Mouse (Mus musculus): Measurements from ENCODE around the gene Lcmt1. TPM values are rescaled to one million over a fixed set of nuclear protein-coding genes. Genes with fewer than 3 reads are reported as not detected.
A peak's percentile ranks its signal among the peaks of the same experiment; 100 is the strongest.

Lcmt1 gene
- polyA plus RNA-seq, 1 experiment from 2014 or later, result 51.4 TPM

- no peaks in the 10 kb centered on the region for H3K36me3 ChIP-seq
- no peaks in the 10 kb centered on the region for H3K4me1 ChIP-seq
- H3K9me3 ChIP-seq (replicated peaks), result no peaks in the 10 kb centered on the region
- H3K27ac ChIP-seq, result no peak overlapping the region
- 94% methylated on average over 8 of the region's 8 CpGs for WGBS
- no peak for DNase-seq (ENCODE audit: low spot score)
- no peak overlapping the region for H3K4me3 ChIP-seq
- H3K27me3 ChIP-seq (ENCODE audit: low read depth, poor library complexity, severe bottlenecking), result no peaks in the 10 kb centered on the region
Measured at GRCm38 (mm10) chr7:123453066-123453465, 83.5 kb downstream of the Lcmt1 start.

- no peaks in the 10 kb centered on the region for H3K9me3 ChIP-seq (replicated peaks)
- no peak overlapping the region for H3K4me3 ChIP-seq
- H3K4me1 ChIP-seq, result no peaks in the 10 kb centered on the region
- DNase-seq (ENCODE audit: low spot score), result no peak
- H3K27ac ChIP-seq, result no peak overlapping the region
- H3K36me3 ChIP-seq, result no peaks in the 10 kb centered on the region
- 90% methylated on average over 3 of the region's 3 CpGs for WGBS
- no peaks in the 10 kb centered on the region for H3K27me3 ChIP-seq (ENCODE audit: low read depth, poor library complexity, severe bottlenecking)
Measured at GRCm38 (mm10) chr7:123455088-123455487, 85.5 kb downstream of the Lcmt1 start.

DNA sequence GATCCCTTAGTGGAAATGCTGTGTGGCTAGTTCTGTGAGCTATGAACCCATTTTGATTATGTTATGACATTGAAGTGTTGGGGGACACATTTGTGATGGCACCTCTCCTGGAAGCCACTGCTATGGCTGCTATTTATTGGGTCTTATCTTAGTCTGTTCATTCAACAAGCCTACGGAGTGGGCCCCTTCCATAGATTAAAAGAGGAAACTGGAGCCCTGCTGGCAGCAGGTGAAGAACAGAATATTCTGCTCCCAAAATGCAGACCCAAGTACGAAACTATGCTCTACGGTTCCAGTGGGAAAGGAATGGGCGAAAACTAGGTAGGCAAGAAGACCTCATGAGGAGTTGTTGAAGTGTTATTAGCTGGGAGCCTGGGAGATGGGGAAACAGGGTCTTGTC is 88.7 kb downstream of the Lcmt1 start:
- Histone ChIP-seq H3K4me1 (no peaks in the 10 kb centered on the region), H3K27ac (no peak overlapping the region), H3K36me3 (no peaks in the 10 kb centered on the region), H3K9me3 (replicated peaks) (no peaks in the 10 kb centered on the region), H3K4me3 (no peak overlapping the region), H3K27me3 (ENCODE audit: low read depth, poor library complexity, severe bottlenecking) (no peaks in the 10 kb centered on the region)
- no peak for DNase-seq (ENCODE audit: low spot score)
- 91% methylated on average over 4 of the region's 4 CpGs for WGBS

GRCm38 (mm10) chr7:123459247-123459646 is 89.7 kb downstream of the Lcmt1 start:
- WGBS, result 86% methylated on average over 4 of the region's 4 CpGs
- H3K27me3 ChIP-seq (ENCODE audit: low read depth, poor library complexity, severe bottlenecking), result no peaks in the 10 kb centered on the region
- H3K27ac ChIP-seq, result no peak overlapping the region
- H3K36me3 ChIP-seq, result no peaks in the 10 kb centered on the region
- H3K9me3 ChIP-seq (replicated peaks), result no peaks in the 10 kb centered on the region
- no peak for DNase-seq (ENCODE audit: low spot score)
- no peaks in the 10 kb centered on the region for H3K4me1 ChIP-seq
- H3K4me3 ChIP-seq, result no peak overlapping the region

- no peak overlapping the region for H3K4me3 ChIP-seq
- H3K27ac ChIP-seq, result no peak overlapping the region
- no peaks in the 10 kb centered on the region for H3K9me3 ChIP-seq (replicated peaks)
- H3K4me1 ChIP-seq, result no peaks in the 10 kb centered on the region
- WGBS, result 89% methylated on average over 4 of the region's 4 CpGs
- H3K36me3 ChIP-seq, result no peaks in the 10 kb centered on the region
- H3K27me3 ChIP-seq (ENCODE audit: low read depth, poor library complexity, severe bottlenecking), result no peaks in the 10 kb centered on the region
- no peak for DNase-seq (ENCODE audit: low spot score)
Measured at GRCm38 (mm10) chr7:123461316-123461715, 91.7 kb downstream of the Lcmt1 start.

GRCm38 (mm10) chr7:123462070-123462501 is 92.5 kb downstream of the Lcmt1 start, which contains the start of gene Aqp8:
Gene Aqp8, plus strand, starts transcription at chr7:123462291.
- H3K4me1 ChIP-seq, result no peaks in the 10 kb centered on the region
- H3K36me3 ChIP-seq, result no peaks in the 10 kb centered on the region
- DNase-seq (ENCODE audit: low spot score), result no peak
- H3K9me3 ChIP-seq (replicated peaks), result no peaks in the 10 kb centered on the region
- H3K27ac ChIP-seq, result no peak within 1 kb of the TSS
- no peak within 1 kb of the TSS for H3K4me3 ChIP-seq
- no peaks in the 10 kb centered on the region for H3K27me3 ChIP-seq (ENCODE audit: low read depth, poor library complexity, severe bottlenecking)
- 71% methylated on average over 9 of the region's 9 CpGs for WGBS

- DNase-seq (ENCODE audit: low spot score), result no peak
- Histone ChIP-seq H3K36me3 (no peaks in the 10 kb centered on the region), H3K27me3 (ENCODE audit: low read depth, poor library complexity, severe bottlenecking) (no peaks in the 10 kb centered on the region), H3K4me3 (no peak overlapping the region), H3K4me1 (no peaks in the 10 kb centered on the region), H3K9me3 (replicated peaks) (no peaks in the 10 kb centered on the region), H3K27ac (no peak overlapping the region)
- 77% methylated on average over 4 of the region's 4 CpGs for WGBS
Measured at GRCm38 (mm10) chr7:123463569-123463968, 94.0 kb downstream of the Lcmt1 start.

DNA sequence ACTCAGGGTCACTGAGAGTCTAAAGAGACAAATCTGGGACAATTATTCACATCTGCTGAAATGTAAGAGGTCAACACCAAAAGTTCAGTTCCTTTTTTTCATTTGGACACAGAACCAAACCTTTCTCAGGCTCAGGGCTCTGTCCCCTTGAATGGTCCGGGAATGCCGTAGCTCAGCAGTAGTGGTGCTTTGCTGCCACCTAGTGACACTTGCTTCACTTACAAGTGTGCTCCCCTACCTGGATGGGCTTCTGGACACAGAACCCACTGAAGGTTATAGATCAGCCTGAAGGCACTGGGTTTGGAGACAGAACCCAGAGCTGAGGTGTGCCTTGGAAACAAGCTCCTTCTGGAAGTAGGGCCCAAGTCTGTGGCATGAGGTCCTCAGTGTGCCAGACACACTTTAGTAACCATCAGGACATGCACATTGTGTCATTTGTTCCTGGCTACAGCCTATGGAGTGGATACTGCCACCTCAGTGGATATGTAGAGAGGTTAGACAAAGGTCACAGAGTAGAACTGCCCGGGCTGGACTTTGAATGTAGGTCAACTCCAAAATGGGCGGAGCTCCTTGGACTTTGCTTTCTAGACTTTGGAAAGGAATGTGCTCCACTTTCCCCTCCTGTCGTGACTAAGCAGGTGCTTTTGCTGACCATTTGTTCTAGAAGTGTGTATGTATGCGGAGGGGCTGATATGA is 96.3 kb downstream of the Lcmt1 start:
- 36% methylated on average over 6 of the region's 6 CpGs for WGBS
- Histone ChIP-seq H3K9me3 (replicated peaks) (no peaks in the 10 kb centered on the region), H3K4me1 (no peaks in the 10 kb centered on the region), H3K36me3 (no peaks in the 10 kb centered on the region), H3K4me3 (no peak overlapping the region), H3K27me3 (ENCODE audit: low read depth, poor library complexity, severe bottlenecking) (no peaks in the 10 kb centered on the region), H3K27ac (no peak overlapping the region)
- peak; percentile 82 for DNase-seq (ENCODE audit: low spot score)

GRCm38 (mm10) chr7:123467961-123468360 is 98.4 kb downstream of the Lcmt1 start:
- WGBS, result 100% methylated on average over 1 of the region's 1 CpGs
- no peak overlapping the region for H3K4me3 ChIP-seq
- no peaks in the 10 kb centered on the region for H3K36me3 ChIP-seq
- H3K9me3 ChIP-seq (replicated peaks), result no peaks in the 10 kb centered on the region
- no peak for DNase-seq (ENCODE audit: low spot score)
- H3K27ac ChIP-seq, result no peak overlapping the region
- H3K27me3 ChIP-seq (ENCODE audit: low read depth, poor library complexity, severe bottlenecking), result no peaks in the 10 kb centered on the region
- H3K4me1 ChIP-seq, result no peaks in the 10 kb centered on the region

Other genes with a start within 250 kb of the Lcmt1 start
- gene Tnrc6a, start 245.9 kb upstream of the Lcmt1 start, polyA plus RNA-seq (2016; fragmentation: Nextera tagmentation; extraction: Ambion mirVana), result 59.1 and 75.9 TPM in 2 replicates
- gene Slc5a11, start 155.0 kb upstream of the Lcmt1 start, polyA plus RNA-seq (2016; fragmentation: Nextera tagmentation; extraction: Ambion mirVana), result 0.08 and 0.36 TPM in 2 replicates
- 28.6 and 31.5 TPM in 2 replicates for gene Arhgap17, start 131 bp downstream of the Lcmt1 start, polyA plus RNA-seq (2016; fragmentation: Nextera tagmentation; extraction: Ambion mirVana)
- 0.23 and 0.68 TPM in 2 replicates for gene Aqp8, start 92.5 kb downstream of the Lcmt1 start, polyA plus RNA-seq (2016; fragmentation: Nextera tagmentation; extraction: Ambion mirVana)
- gene Zkscan2, start 130.7 kb downstream of the Lcmt1 start, polyA plus RNA-seq (2016; fragmentation: Nextera tagmentation; extraction: Ambion mirVana), result 2.2 and 3.8 TPM in 2 replicates

All from limb, embryonic 10.5 days (tissue).